Mouse (Mus musculus) megakaryocyte, embryonic 14.5 days (primary cell): ENCODE measurements around the gene Hhipl1.

Source experiments
- FLI1 ChIP-seq: IDR thresholded peaks from 2 replicates; pipeline ENCODE4 v1.6.1; 2012; ENCODE audit warnings: low read length, inconsistent platforms, mixed read lengths
- GATA1 ChIP-seq: IDR thresholded peaks from 3 replicates; pipeline ENCODE4 v1.6.1; 2012; ENCODE audit warnings: mixed read lengths, low read length, inconsistent platforms, borderline replicate concordance

- TF ChIP-seq GATA1: no peak
- TF ChIP-seq FLI1: no peak
These were observed 72.5 kb downstream of the Hhipl1 start for GRCm38 (mm10) chr12:108378379-108379133.
